ENCODE assay signal across 31 mouse cellular contexts in the genomic region with DNA sequence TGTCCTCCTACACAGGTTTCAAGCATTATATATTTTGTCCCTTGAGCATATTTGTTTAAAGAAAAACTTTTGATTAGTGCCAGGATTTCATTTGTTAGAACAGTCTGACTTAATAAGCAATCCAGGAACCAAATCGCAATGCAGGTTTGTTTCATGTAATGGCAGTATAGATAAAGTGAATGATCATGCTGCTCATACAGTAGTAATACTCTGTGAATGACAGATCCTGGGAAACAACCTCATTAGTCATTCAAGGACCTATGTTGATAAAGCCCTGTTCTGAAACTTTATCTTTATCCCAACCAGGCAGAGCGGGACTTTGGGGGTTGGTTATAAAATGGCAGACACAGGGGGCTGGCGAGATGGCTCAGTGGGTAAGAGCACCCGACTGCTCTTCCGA. TPM values are rescaled to one million over a fixed set of nuclear protein-coding genes. Genes with fewer than 3 reads are reported as not detected.
"Had no signal": no experiment of that assay in that cellular context is flagged by ENCODE, and none has a peak within 500 bp of the region (broad histone marks: within the 10 kb centered on the region; RNA-seq: fewer than 3 reads in every experiment).

No protein-coding gene starts in this region.

- DNase-seq: heart, postnatal 10 days; heart, postnatal 14 days; heart, postnatal 36 days; heart, postnatal 4 days; kidney, adult 18-20 months; kidney, postnatal 10 days; kidney, postnatal 14 days; kidney, postnatal 25 days; kidney, postnatal 4 days; layer of hippocampus, adult 9-11 months; layer of hippocampus, postnatal 36 days had no signal

- H3K36me3 ChIP-seq: heart, embryonic 10.5 days; heart, embryonic 12.5 days; heart, embryonic 13.5 days; heart, embryonic 15.5 days; hindbrain, embryonic 10.5 days; hindbrain, embryonic 12.5 days; hindbrain, embryonic 13.5 days; hindbrain, embryonic 15.5 days; kidney, embryonic 15.5 days had no signal

- ATAC-seq: hindbrain, embryonic 16.5 days; hindbrain, postnatal 0 days; inflammation-experienced regulatory T-cells, adult 6 months had no signal

- H3K4me3 ChIP-seq: heart, embryonic 10.5 days; heart, embryonic 12.5 days; heart, embryonic 13.5 days; heart, embryonic 15.5 days; hindbrain, embryonic 10.5 days; hindbrain, embryonic 12.5 days; hindbrain, embryonic 13.5 days; hindbrain, embryonic 15.5 days; kidney, embryonic 15.5 days; left cerebral cortex, adult 2 months had no signal

- H3K9ac ChIP-seq: heart, embryonic 12.5 days; heart, embryonic 13.5 days; heart, embryonic 15.5 days; hindbrain, embryonic 12.5 days; hindbrain, embryonic 13.5 days; hindbrain, embryonic 14.5 days; hindbrain, embryonic 15.5 days; kidney, embryonic 15.5 days had no signal

- H3K4me2 ChIP-seq: heart, embryonic 11.5 days; heart, embryonic 12.5 days; heart, embryonic 13.5 days; heart, embryonic 15.5 days; hindbrain, embryonic 12.5 days; hindbrain, embryonic 13.5 days; hindbrain, embryonic 14.5 days; hindbrain, embryonic 15.5 days; kidney, embryonic 15.5 days had no signal

- H3K9me3 ChIP-seq: heart, embryonic 10.5 days; heart, embryonic 12.5 days; heart, embryonic 13.5 days; heart, embryonic 15.5 days; hindbrain, embryonic 10.5 days; hindbrain, embryonic 12.5 days; hindbrain, embryonic 13.5 days; hindbrain, embryonic 15.5 days; kidney, embryonic 15.5 days had no signal

- H3K27ac ChIP-seq: heart, embryonic 10.5 days; heart, embryonic 13.5 days; heart, embryonic 15.5 days; hindbrain, embryonic 10.5 days; hindbrain, embryonic 12.5 days; hindbrain, embryonic 13.5 days; hindbrain, embryonic 14.5 days; hindbrain, embryonic 15.5 days; hindbrain, postnatal 0 days; kidney, embryonic 15.5 days; kidney, postnatal 0 days; left cerebral cortex, adult 2 months had no signal

- H3K27me3 ChIP-seq: heart, embryonic 12.5 days; heart, embryonic 13.5 days; heart, embryonic 15.5 days; hindbrain, embryonic 12.5 days had no signal

- H3K4me1 ChIP-seq: heart, embryonic 10.5 days; heart, embryonic 12.5 days; heart, embryonic 13.5 days; heart, embryonic 15.5 days; hindbrain, embryonic 10.5 days; hindbrain, embryonic 12.5 days; hindbrain, embryonic 13.5 days; hindbrain, embryonic 15.5 days; kidney, embryonic 15.5 days had no signal

RNA-seq across cellular contexts. Expression of gene Shroom2, which starts 13.0 kb away (rescaled TPM):
- total RNA-seq: hematopoietic stem cell, adult 5-6 weeks had no signal
- polyA plus RNA-seq: inflammation-experienced regulatory T-cells, adult 6 months had no signal

RNA-seq across cellular contexts. Expression of gene Gpr143, which starts 25.4 kb away (rescaled TPM):
- total RNA-seq: heart, postnatal 10 days; heart, postnatal 14 days; heart, postnatal 25 days; heart, postnatal 36 days; heart, postnatal 4 days; hematopoietic stem cell, adult 5-6 weeks had no signal
- polyA plus RNA-seq: heart, embryonic 10.5 days; heart, embryonic 12.5 days; hindbrain, embryonic 13.5 days; inflammation-experienced regulatory T-cells, adult 6 months; intestine, embryonic 14.5 days; large intestine, adult 2 months had no signal
